Mouse (Mus musculus) stomach, postnatal 0 days (tissue): Measurements from ENCODE around the gene Etv3. TPM values are rescaled to one million over a fixed set of nuclear protein-coding genes. Genes with fewer than 3 reads are reported as not detected.
A peak's percentile ranks its signal among the peaks of the same experiment; 100 is the strongest.

Experiments used
- ATAC-seq: fragments of 200-750 bp; cut with Nextera tagmentation; 2 replicates; pipeline ENCODE4 v1.8.0; 2017; ENCODE audit not compliant: low FRiP score, low TSS enrichment
- DNase-seq: peaks from one replicate; pipeline ENCODE4 v3.0.0-alpha.2; 2016; ENCODE audit warnings: low spot score
- H3K27ac ChIP-seq: fragments of 300-500 bp; sonication (generic); replicated peaks from 2 replicates; pipeline ENCODE4 v1.5.1; 2014; ENCODE audit warnings: mild to moderate bottlenecking, control low read depth
- H3K27me3 ChIP-seq: fragments of 300-500 bp; sonication (generic); 2 replicates; pipeline ENCODE4 v1.6.1; 2014; ENCODE audit warnings: low read length; ENCODE audit not compliant: control insufficient read depth, insufficient read depth
- H3K36me3 ChIP-seq: fragments of 300-500 bp; sonication (generic); 2 replicates; pipeline ENCODE4 v1.6.1; 2014; ENCODE audit warnings: low read length, mixed read lengths; ENCODE audit not compliant: control insufficient read depth, insufficient read depth
- H3K4me1 ChIP-seq: fragments of 300-500 bp; sonication (generic); replicated peaks from 2 replicates; pipeline ENCODE4 v1.6.1; 2014; ENCODE audit warnings: antibody characterized with exemption; ENCODE audit not compliant: control insufficient read depth, insufficient read depth
- H3K4me2 ChIP-seq: fragments of 300-500 bp; sonication (generic); replicated peaks from 2 replicates; pipeline ENCODE4 v1.6.1; 2014; ENCODE audit warnings: low read depth, mild to moderate bottlenecking, control low read depth, moderate library complexity
- H3K4me3 ChIP-seq: fragments of 300-500 bp; sonication (generic); 2 replicates; pipeline ENCODE4 v1.5.1; 2014; ENCODE audit warnings: low read depth, low read length, control low read depth
- H3K9ac ChIP-seq: fragments of 300-500 bp; sonication (generic); 2 replicates; pipeline ENCODE4 v1.6.1; 2014; ENCODE audit warnings: mild to moderate bottlenecking, low read length, control low read depth, mixed read lengths
- H3K9me3 ChIP-seq: fragments of 300-500 bp; sonication (generic); 2 replicates; pipeline ENCODE4 v1.6.1; 2016; ENCODE audit warnings: low read length; ENCODE audit not compliant: control insufficient read depth
- CTCF ChIP-seq: IDR thresholded peaks from 2 replicates; pipeline ENCODE4 v1.5.1; 2016; ENCODE audit warnings: antibody characterized with exemption, low read depth, mild to moderate bottlenecking, moderate library complexity
- EP300 ChIP-seq: optimal IDR thresholded peaks from 2 replicates; pipeline ENCODE3; 2016; ENCODE audit warnings: antibody characterized with exemption
- WGBS: fragments of 180-500 bp; shearing (Covaris S2); extraction: QIAGEN DNeasy Blood & Tissue Kit; methylation state at CpG from one replicate; pipeline ENCODE4 v1.1.7; 2014; 5-methylcytosine and 5-hydroxymethylcytosine counted together
- polyA plus RNA-seq: library from polyadenylated mRNA; unstranded; fragments of >200 nt; fragmentation: Nextera tagmentation; extraction: Ambion mirVana; gene quantifications from 2 replicates; pipeline ENCODE4 v1.2.1, GENCODE M21; 2015

The Etv3 gene
- polyA plus RNA-seq, 1 experiment from 2014 or later = 11.8 TPM

GRCm38 (mm10) chr3:87556109-87556531 lies 30.9 kb downstream of the Etv3 start:
- H3K9me3 ChIP-seq = no peaks in the 10 kb centered on the region
- no peak overlapping the region for H3K4me3 ChIP-seq
- H3K9ac ChIP-seq = no peak overlapping the region
- ATAC-seq (no peak), DNase-seq (no peak)
- no peaks in the 10 kb centered on the region for H3K36me3 ChIP-seq
- no peaks in the 10 kb centered on the region for H3K27me3 ChIP-seq
- TF ChIP-seq EP300 = no peak
- TF ChIP-seq CTCF = no peak
- no peak overlapping the region for H3K4me2 ChIP-seq
- 55% methylated on average over 3 of the region's 3 CpGs for WGBS
- H3K27ac ChIP-seq = no peak overlapping the region
- no peaks in the 10 kb centered on the region for H3K4me1 ChIP-seq

GRCm38 (mm10) chr3:87556668-87557278 lies 31.6 kb downstream of the Etv3 start:
- no peak for TF ChIP-seq EP300
- peak; percentile 44 for TF ChIP-seq CTCF
- Histone ChIP-seq H3K36me3 (no peaks in the 10 kb centered on the region), H3K27ac (no peak overlapping the region), H3K4me2 (no peak overlapping the region), H3K9ac (no peak overlapping the region), H3K4me1 (no peaks in the 10 kb centered on the region), H3K9me3 (no peaks in the 10 kb centered on the region), H3K4me3 (no peak overlapping the region), H3K27me3 (no peaks in the 10 kb centered on the region)
- WGBS = 59% methylated on average over 12 of the region's 12 CpGs
- DNase-seq (peak; percentile 73), ATAC-seq (peak; percentile 89)

- Histone ChIP-seq H3K4me3 (no peak overlapping the region), H3K9me3 (no peaks in the 10 kb centered on the region), H3K4me1 (no peaks in the 10 kb centered on the region), H3K27ac (no peak overlapping the region), H3K4me2 (no peak overlapping the region), H3K36me3 (no peaks in the 10 kb centered on the region), H3K27me3 (no peaks in the 10 kb centered on the region), H3K9ac (no peak overlapping the region)
- TF ChIP-seq CTCF (peak; percentile 55), EP300 (no peak)
- ATAC-seq (no peak), DNase-seq (no peak)
- 53% methylated on average over 3 of the region's 3 CpGs for WGBS
These were observed 34.9 kb downstream of the Etv3 start for GRCm38 (mm10) chr3:87560156-87560555.

- WGBS = 67% methylated on average over 8 of the region's 8 CpGs
- TF ChIP-seq EP300 = no peak
- no peak for TF ChIP-seq CTCF
- Histone ChIP-seq H3K9ac (no peak overlapping the region), H3K27me3 (no peaks in the 10 kb centered on the region), H3K36me3 (no peaks in the 10 kb centered on the region), H3K9me3 (no peaks in the 10 kb centered on the region), H3K4me1 (no peaks in the 10 kb centered on the region), H3K4me2 (no peak overlapping the region), H3K27ac (no peak overlapping the region), H3K4me3 (no peak overlapping the region)
- ATAC-seq (no peak), DNase-seq (no peak)
These were observed 36.2 kb downstream of the Etv3 start for GRCm38 (mm10) chr3:87561434-87561833.

- Histone ChIP-seq H3K4me2 (no peak overlapping the region), H3K4me3 (no peak overlapping the region), H3K4me1 (no peaks in the 10 kb centered on the region), H3K9me3 (no peaks in the 10 kb centered on the region), H3K36me3 (no peaks in the 10 kb centered on the region), H3K9ac (no peak overlapping the region), H3K27ac (no peak overlapping the region), H3K27me3 (no peaks in the 10 kb centered on the region)
- 1% methylated on average over 6 of the region's 6 CpGs for WGBS
- ATAC-seq (peak; percentile 42; the same call in 1 of the 2 replicates), DNase-seq (peak; percentile 86)
- peak; percentile 99 for TF ChIP-seq CTCF
- no peak for TF ChIP-seq EP300
These were observed 37.2 kb downstream of the Etv3 start for GRCm38 (mm10) chr3:87562370-87562769.

- Histone ChIP-seq H3K9ac (no peak overlapping the region), H3K27ac (no peak overlapping the region)
- TF ChIP-seq CTCF (no peak), EP300 (no peak)
These were observed 38.3 kb downstream of the Etv3 start for GRCm38 (mm10) chr3:87563466-87563865.

More at GRCm38 (mm10) chr3:87563466-87563865, 38.3 kb downstream of the Etv3 start:
- ATAC-seq (no peak), DNase-seq (no peak)
- Histone ChIP-seq H3K9me3 (no peaks in the 10 kb centered on the region), H3K4me1 (no peaks in the 10 kb centered on the region), H3K27me3 (no peaks in the 10 kb centered on the region), H3K4me3 (no peak overlapping the region), H3K4me2 (no peak overlapping the region), H3K36me3 (no peaks in the 10 kb centered on the region)
- WGBS = 79% methylated on average over 5 of the region's 5 CpGs
